Mouse (Mus musculus) layer of hippocampus, postnatal 36 days (tissue): ENCODE data around the gene Zfp189. TPM values are rescaled to one million over a fixed set of nuclear protein-coding genes. Genes with fewer than 3 reads are reported as not detected.

ENCODE experiments used
- DNase-seq, 2 experiments: peaks; one replicate each; pipeline ENCODE4 v3.0.0; 2022
- total RNA-seq, 2 experiments: library from RNA; stranded (reverse); gene quantifications; 2 replicates each; pipeline ENCODE4 v1.2.3; 2021

Gene Zfp189
- total RNA-seq, 2 experiments from 2014 or later, result 33.6 to 36.5 TPM

DNA sequence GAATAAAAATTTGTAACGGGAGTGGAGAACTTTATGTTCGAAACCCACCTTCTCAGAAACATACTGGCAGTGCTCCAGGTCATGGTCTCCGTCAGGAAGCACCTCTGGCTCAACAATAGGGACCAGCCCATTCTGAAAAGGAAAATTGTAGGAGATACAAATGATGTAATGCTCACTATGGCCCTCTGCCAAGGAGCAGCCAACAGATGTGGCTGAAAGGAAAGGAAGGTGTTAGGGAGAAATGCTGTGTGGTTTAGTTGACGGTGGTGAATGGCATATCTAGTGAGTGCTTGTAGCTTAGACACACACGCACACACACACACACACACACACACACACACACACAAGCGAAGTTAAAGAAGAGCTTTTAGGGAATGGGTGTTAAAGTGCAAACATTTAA is 18.7 kb downstream of the Zfp189 start:
- no peak for DNase-seq

DNA sequence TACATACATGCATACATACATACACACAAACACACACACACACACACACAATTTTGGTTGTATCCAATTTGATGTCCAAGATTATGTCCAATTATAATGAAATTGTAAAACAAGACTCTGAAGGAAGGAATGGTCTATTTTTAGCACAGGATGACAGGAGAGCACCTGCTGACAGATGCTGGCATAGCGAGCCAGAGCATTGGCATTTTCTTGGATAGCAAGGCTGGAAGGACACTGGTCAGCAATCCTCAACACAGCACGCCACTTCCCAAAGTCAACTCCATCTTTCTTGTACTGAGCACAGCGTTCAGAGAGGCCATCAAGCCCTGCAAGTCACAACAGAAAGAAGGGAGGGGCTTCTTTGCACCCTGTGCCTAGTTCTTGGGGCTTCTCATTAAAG is 20.0 kb downstream of the Zfp189 start:
- DNase-seq, result no peak

DNA sequence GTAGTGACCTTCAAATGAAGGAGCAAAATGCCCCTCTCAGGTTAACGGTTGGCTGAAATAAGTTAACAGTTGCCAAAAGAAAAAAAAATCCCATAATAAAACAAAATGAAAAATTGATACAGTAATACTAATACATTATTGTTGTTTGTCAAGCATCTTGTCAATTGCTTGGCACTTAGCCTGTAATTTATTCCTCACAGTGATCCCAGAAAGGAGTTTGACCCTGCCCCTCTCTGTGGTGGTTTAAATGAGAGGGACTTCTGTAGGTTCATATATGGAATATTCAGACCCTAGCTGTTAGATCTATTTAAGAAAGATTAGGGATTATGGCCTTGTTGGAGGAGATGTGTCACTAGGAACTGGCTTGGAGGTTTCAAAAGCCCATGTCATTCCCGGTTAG is 25.1 kb downstream of the Zfp189 start:
- DNase-seq, result no peak

DNA sequence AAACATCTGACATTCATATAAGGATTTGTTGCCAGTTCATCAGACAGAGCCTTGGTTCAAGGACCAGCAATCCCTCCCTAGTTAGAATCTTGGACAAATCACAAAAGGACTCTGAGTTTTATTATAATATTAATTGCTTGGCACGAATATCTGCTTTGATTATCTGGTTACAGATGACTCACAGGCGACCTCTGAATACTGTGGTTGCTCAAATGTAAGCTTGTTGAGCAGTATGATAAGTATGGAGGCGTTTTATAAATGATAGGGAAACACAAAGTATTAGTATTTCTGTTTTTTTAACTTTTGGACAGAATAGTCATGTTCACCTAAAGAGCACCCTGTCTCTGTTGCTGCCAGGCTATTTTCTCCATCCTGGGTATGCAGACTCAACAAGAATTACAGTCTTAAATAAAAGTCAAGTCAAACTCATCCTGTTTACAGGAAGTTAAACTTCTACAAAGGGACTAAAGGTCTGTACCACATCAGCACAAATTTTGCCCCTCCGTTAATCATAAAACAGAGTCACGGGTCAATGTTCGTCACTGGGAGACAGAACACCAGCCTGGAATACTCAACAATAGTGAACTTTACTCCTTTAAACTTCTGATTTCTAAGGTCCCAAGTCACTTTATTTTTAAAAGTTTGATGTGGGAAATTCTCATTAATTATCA is 26.0 kb downstream of the Zfp189 start:
- no peak for DNase-seq

DNA sequence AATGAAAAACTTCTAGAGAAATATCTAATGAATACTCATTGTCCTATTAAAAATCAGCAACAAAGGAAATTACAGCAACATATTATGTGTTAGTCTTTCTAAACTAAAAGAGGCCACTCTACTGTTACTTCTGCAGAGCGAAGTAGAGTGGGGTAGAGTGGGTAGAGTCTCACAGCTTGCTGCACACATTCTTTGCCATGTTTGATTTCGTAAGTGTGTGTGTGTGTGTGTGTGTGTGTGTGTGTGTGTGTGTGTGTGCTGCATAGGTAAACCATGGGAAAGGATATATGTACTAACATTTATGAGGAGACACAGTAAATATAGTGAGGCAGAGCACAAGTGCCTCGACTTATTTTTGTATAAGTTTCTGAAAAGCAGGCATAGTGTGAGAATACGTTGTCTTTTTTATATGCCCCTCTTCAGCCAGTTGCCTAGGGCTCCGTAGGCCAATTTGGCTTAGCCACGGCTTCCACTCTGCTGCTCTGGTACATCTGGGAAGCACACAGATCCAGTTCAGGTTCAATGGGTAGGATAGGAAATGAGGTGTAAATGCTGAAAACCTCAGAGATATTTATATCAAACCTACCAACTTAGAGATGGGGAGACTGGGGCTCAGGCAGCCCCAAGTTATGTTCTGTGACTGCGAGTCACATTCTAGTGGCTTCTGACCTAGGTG is 26.7 kb downstream of the Zfp189 start:
- DNase-seq, result no peak

DNA sequence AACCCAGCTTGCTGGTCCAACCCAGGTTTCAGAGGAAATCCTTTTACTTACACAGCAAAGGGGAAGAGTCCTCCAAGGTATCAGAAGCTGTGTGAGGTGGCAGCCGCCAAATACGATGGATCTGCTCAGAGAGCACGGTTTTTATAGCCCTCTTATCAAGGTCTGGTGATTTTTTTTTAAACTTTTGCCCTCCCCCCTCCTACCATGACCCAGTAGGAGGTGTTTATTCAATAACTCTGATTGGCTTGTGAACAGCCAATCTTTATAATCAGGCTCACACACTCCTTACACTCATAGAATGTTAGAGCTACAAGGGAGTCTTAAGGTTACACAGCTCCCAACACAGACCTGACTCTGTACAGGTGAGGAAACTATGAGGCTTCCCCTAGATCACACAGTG is 28.4 kb downstream of the Zfp189 start, which contains the start of gene Aldob:
Aldob (minus strand) TSS at position 164 of the 400 bp plus-strand sequence.
- DNase-seq, result no peak

DNA sequence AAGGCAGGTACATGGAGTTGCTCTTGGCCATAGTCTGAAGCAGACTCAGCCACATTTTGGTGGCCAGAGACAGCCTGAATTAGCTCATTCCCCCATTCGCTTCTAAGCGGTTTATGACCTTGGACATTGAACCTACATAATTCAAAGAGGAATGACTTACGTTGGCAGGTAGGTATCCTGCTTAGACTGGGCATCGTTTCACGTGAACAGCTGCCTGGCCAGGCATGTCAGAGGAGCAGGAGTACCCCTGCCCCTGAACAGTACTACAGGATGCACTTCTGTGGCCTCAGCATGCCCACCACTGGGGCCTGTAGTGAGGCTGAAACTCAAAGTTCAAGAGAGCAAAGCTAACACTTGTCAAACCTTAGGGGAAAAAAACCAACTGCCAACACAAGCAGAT is 32.4 kb downstream of the Zfp189 start:
- DNase-seq, result no peak

DNA sequence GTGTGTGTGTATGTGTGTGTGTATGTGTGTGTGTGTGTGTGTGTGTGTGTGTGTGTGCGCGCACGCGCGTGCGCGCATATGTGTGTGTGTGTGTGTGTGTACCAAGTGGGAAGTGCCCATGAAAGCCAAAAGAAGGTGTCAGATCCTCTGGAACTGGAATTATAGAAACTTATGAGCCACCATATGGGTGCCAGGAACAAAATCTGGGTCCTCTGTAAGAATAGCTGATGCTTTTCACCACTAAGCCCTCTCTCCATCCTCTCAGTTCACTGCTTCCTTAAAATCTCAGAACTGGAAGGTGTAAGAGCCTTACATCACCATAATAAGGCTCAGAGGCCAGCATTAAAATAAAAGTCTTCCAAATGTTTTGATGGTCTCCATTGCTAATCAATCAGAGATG is 36.4 kb downstream of the Zfp189 start:
- no peak for DNase-seq

DNA sequence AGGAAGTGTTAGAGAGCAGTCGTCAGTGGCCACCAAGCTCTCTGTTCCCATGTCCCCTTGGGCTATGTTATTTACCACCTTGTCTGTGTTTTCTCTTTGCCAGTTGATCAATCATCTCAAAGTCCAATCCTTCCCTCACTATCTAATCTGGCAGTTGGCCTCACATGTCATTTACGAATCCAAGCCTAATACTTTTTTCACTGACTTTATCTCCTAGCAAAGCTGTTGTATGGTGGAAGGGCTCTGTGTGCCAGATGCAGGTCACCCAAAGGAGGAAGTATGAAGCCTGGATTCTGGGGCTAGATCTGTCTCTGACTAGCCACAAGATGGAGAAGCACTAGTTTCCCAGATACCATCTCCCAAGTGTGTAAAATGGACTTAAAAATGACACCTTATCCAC is 37.2 kb downstream of the Zfp189 start:
- DNase-seq, result no peak

DNA sequence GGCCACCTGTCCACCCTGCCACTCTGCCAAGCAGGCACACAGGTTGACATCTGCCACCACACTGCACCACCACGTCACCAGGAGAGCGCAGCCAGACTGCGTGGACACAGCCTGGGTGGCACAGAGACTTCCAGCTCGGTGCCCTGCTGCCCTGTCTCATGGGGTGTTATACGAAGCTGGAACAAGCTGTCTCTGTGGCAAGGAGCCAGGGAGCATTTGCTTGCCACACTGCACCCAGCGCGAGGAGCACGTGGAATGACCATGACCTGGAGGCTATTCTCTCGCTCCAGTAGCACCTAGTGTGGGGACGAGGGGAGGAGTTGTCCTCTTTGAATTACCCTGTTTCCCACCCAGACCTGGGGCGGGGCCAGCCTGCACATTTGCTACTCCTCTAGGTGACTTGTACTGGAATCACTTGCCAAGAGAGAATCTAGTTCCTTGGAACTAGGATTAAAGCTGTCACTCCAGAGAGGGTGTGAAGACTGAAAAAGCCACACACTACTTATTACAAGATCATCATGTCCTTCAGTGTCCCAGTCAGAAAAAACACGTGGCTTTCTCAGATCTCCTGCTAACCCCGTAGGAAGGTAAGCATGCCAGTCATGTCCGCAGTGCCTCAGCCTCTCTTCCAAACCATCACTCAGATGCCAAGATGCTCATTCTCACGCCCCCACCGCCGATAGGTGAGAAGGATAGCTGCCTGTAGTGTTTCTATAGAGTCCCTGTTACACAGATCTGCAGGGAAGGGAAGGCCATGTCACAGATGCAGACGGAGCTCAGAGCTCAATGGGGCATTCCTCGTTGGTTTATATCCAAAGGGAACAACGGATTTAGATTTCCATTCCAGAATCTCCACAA is 39.2 kb downstream of the Zfp189 start:
- peak; percentile 23 to 30 for DNase-seq

DNA sequence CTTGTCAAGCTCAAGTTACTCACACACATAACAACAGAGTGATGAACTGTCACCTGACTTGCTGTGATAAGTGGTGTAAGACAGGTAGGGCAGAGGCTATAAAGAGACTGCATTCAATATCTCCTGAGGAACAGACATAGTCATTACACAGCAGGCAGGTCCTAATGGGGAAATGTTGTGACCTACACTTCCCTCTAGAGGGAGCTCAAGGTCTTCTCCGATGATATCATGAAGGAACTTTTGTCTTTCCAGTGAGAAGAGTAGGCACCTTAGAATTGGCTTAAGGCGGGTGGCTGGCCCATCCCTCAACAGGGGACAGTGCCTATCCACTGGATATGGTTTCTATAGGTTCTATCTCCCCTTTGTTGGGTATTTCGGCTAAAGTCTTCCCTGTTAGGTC is 46.6 kb downstream of the Zfp189 start:
- peak; percentile 37 to 52 for DNase-seq

DNA sequence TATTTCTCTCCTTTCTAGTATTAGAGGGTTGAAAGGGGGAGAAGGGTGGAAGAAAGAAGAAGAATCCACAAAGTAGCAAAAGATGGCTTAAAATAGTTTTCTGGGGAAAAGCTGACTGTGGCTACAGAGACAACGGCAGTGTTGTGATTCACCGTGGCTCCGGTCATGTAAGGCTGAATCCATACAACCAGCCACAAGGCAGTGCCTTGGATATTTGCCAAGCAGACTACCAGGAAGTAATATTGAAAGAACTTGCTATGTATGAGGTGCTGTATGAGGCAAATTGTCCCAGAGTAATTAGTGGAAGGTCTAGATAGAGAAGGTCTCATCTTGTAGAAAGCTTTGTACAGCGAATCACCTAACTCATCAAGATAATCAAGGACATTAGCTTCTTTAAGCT is 51.2 kb downstream of the Zfp189 start:
- DNase-seq, result no peak

Other genes with a start within 250 kb of the Zfp189 start
- gene Acnat2, start 113.0 kb upstream of the Zfp189 start, total RNA-seq, result not detected
- gene Acnat1, start 47.3 kb upstream of the Zfp189 start, total RNA-seq, result under 1 TPM in 1 of 2 experiments, not detected in 1; 0.28 TPM
- under 1 TPM in 1 of 2 experiments, not detected in 1; 0.37 TPM for gene Baat, start 14.6 kb upstream of the Zfp189 start, total RNA-seq
- gene Mrpl50, start 83 bp upstream of the Zfp189 start, total RNA-seq, result 10 to 100 TPM; 31.6 to 34.1 TPM
- 1 to 10 TPM; 1.9 to 2.1 TPM for gene Aldob, start 28.4 kb downstream of the Zfp189 start, total RNA-seq
- 10 to 100 TPM; 66.1 to 72.4 TPM for gene Tmem246, start 76.7 kb downstream of the Zfp189 start, total RNA-seq
- gene Rnf20, start 110.8 kb downstream of the Zfp189 start, total RNA-seq, result 10 to 100 TPM; 74.1 to 88.7 TPM
- under 1 TPM; 0.42 to 0.76 TPM for gene Ppp3r2, start 160.8 kb downstream of the Zfp189 start, total RNA-seq